Mouse (Mus musculus) heart, embryonic 12.5 days (tissue): ENCODE measurements around the gene Cd163. TPM values are rescaled to one million over a fixed set of nuclear protein-coding genes. Genes with fewer than 3 reads are reported as not detected.

Experiments used
- ATAC-seq: fragments of 200-750 bp; cut with Nextera tagmentation; 2 replicates; pipeline ENCODE4 v1.8.0; 2017; ENCODE audit warnings: moderate TSS enrichment, moderate library complexity; ENCODE audit not compliant: insufficient number of reproducible peaks, low FRiP score
- H3K27ac ChIP-seq: fragments of 300-500 bp; sonication (generic); 2 replicates; pipeline ENCODE4 v1.5.1; 2016; ENCODE audit warnings: mild to moderate bottlenecking, moderate library complexity; ENCODE audit not compliant: poor library complexity, severe bottlenecking
- H3K27me3 ChIP-seq: fragments of 300-500 bp; sonication (generic); replicated peaks from 2 replicates; pipeline ENCODE4 v1.6.1; 2016; ENCODE audit warnings: mild to moderate bottlenecking, moderate library complexity
- H3K36me3 ChIP-seq: fragments of 300-500 bp; sonication (generic); 2 replicates; pipeline ENCODE4 v1.6.1; 2016; ENCODE audit warnings: mild to moderate bottlenecking, moderate library complexity
- H3K4me1 ChIP-seq: fragments of 300-500 bp; sonication (generic); replicated peaks from 2 replicates; pipeline ENCODE4 v1.6.1; 2016; ENCODE audit warnings: mild to moderate bottlenecking
- H3K4me2 ChIP-seq: fragments of 300-500 bp; sonication (generic); 2 replicates; pipeline ENCODE4 v1.6.1; 2016; ENCODE audit warnings: mild to moderate bottlenecking, moderate library complexity
- H3K4me3 ChIP-seq: fragments of 300-500 bp; sonication (generic); 2 replicates; pipeline ENCODE4 v1.5.1; 2016; ENCODE audit warnings: mild to moderate bottlenecking
- H3K9ac ChIP-seq: fragments of 300-500 bp; sonication (generic); 2 replicates; pipeline ENCODE4 v1.6.1; 2016; ENCODE audit warnings: mild to moderate bottlenecking, moderate library complexity
- H3K9me3 ChIP-seq: fragments of 300-500 bp; sonication (generic); replicated peaks from 2 replicates; pipeline ENCODE4 v1.6.1; 2016; ENCODE audit warnings: mild to moderate bottlenecking, moderate library complexity
- WGBS: fragments of 180-500 bp; shearing (Covaris S2); methylation state at CpG from one replicate; pipeline ENCODE4 v1.1.7; 2016; 5-methylcytosine and 5-hydroxymethylcytosine counted together
- polyA plus RNA-seq: library from polyadenylated mRNA; unstranded; fragments of >200 nt; fragmentation: Nextera tagmentation; extraction: Ambion mirVana; gene quantifications from 2 replicates; pipeline ENCODE4 v1.2.1, GENCODE M21; 2016

Gene Cd163
- polyA plus RNA-seq, 1 experiment from 2014 or later = not detected

DNA sequence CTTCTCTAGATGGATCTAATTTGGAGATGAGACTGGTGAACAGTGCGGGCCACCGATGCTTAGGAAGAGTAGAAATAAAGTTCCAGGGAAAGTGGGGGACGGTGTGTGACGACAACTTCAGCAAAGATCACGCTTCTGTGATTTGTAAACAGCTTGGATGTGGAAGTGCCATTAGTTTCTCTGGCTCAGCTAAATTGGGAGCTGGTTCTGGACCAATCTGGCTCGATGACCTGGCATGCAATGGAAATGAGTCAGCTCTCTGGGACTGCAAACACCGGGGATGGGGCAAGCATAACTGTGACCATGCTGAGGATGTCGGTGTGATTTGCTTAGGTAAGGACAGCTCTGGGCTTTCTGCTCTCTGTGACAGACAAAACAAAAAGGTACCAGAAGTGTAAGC is 4.5 kb downstream of the Cd163 start:
- Histone ChIP-seq H3K4me2 (no peak overlapping the region), H3K27ac (no peak overlapping the region), H3K4me3 (no peak overlapping the region), H3K9me3 (no peaks in the 10 kb centered on the region), H3K27me3 (no peaks in the 10 kb centered on the region), H3K9ac (no peak overlapping the region), H3K36me3 (no peaks in the 10 kb centered on the region), H3K4me1 (no peaks in the 10 kb centered on the region)
- WGBS = 86% methylated on average over 8 of the region's 8 CpGs
- ATAC-seq = no peak

DNA sequence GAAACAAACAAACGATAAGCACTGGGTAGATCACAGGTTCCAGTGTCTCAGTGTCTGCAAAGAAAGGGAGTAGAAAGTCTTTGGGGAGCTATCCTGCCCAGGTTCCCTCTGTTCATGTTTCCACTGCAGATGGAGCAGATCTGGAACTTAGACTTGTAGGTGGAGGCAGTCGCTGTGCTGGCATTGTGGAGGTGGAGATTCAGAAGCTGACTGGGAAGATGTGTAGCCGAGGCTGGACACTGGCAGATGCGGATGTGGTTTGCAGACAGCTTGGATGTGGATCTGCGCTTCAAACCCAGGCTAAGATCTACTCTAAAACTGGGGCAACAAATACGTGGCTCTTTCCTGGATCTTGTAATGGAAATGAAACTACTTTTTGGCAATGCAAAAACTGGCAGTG is 7.8 kb downstream of the Cd163 start:
- no peak for ATAC-seq

GRCm38 (mm10) chr6:124320371-124320770 is 15.9 kb downstream of the Cd163 start:
- no peak overlapping the region for H3K4me3 ChIP-seq
- no peaks in the 10 kb centered on the region for H3K36me3 ChIP-seq
- no peaks in the 10 kb centered on the region for H3K9me3 ChIP-seq
- H3K27me3 ChIP-seq = no peaks in the 10 kb centered on the region
- H3K4me2 ChIP-seq = no peak overlapping the region
- ATAC-seq = no peak
- WGBS = 55% methylated on average over 6 of the region's 6 CpGs
- no peak overlapping the region for H3K27ac ChIP-seq
- no peak overlapping the region for H3K9ac ChIP-seq
- H3K4me1 ChIP-seq = no peaks in the 10 kb centered on the region

More for the DNA sequence above, 7.8 kb downstream of the Cd163 start:
- Histone ChIP-seq H3K9ac (no peak overlapping the region), H3K27me3 (no peaks in the 10 kb centered on the region), H3K27ac (no peak overlapping the region), H3K4me3 (no peak overlapping the region), H3K4me1 (no peaks in the 10 kb centered on the region), H3K36me3 (no peaks in the 10 kb centered on the region), H3K9me3 (no peaks in the 10 kb centered on the region), H3K4me2 (no peak overlapping the region)
- WGBS = 79% methylated on average over 6 of the region's 6 CpGs

- Histone ChIP-seq H3K36me3 (no peaks in the 10 kb centered on the region), H3K27ac (no peak overlapping the region), H3K4me2 (no peak overlapping the region), H3K4me3 (no peak overlapping the region), H3K9ac (no peak overlapping the region), H3K27me3 (no peaks in the 10 kb centered on the region), H3K4me1 (no peaks in the 10 kb centered on the region), H3K9me3 (no peaks in the 10 kb centered on the region)
- no peak for ATAC-seq
- 78% methylated on average over 16 of the region's 16 CpGs for WGBS
These were observed 17.3 kb downstream of the Cd163 start for GRCm38 (mm10) chr6:124321481-124322475.

- H3K27ac ChIP-seq = no peak overlapping the region
- WGBS = 82% methylated on average over 3 of the region's 3 CpGs
- no peak overlapping the region for H3K4me2 ChIP-seq
- no peak overlapping the region for H3K4me3 ChIP-seq
- H3K9me3 ChIP-seq = no peaks in the 10 kb centered on the region
- H3K27me3 ChIP-seq = no peaks in the 10 kb centered on the region
- H3K4me1 ChIP-seq = no peaks in the 10 kb centered on the region
- H3K9ac ChIP-seq = no peak overlapping the region
- no peak for ATAC-seq
- no peaks in the 10 kb centered on the region for H3K36me3 ChIP-seq
These were observed 24.0 kb downstream of the Cd163 start for GRCm38 (mm10) chr6:124328394-124328991.

- WGBS = 84% methylated on average over 7 of the region's 7 CpGs
- no peaks in the 10 kb centered on the region for H3K36me3 ChIP-seq
- H3K4me2 ChIP-seq = no peak overlapping the region
- H3K9me3 ChIP-seq = no peaks in the 10 kb centered on the region
- no peak overlapping the region for H3K27ac ChIP-seq
- H3K27me3 ChIP-seq = no peaks in the 10 kb centered on the region
- H3K4me3 ChIP-seq = no peak overlapping the region
- H3K9ac ChIP-seq = no peak overlapping the region
- ATAC-seq = no peak
- H3K4me1 ChIP-seq = no peaks in the 10 kb centered on the region
These were observed 25.2 kb downstream of the Cd163 start for GRCm38 (mm10) chr6:124329622-124330021.

- H3K4me2 ChIP-seq = no peak overlapping the region
- H3K27me3 ChIP-seq = no peaks in the 10 kb centered on the region
- no peaks in the 10 kb centered on the region for H3K36me3 ChIP-seq
- no peaks in the 10 kb centered on the region for H3K9me3 ChIP-seq
- 64% methylated on average over 4 of the region's 4 CpGs for WGBS
- no peak overlapping the region for H3K4me3 ChIP-seq
- no peak for ATAC-seq
- H3K9ac ChIP-seq = no peak overlapping the region
- H3K27ac ChIP-seq = no peak overlapping the region
- H3K4me1 ChIP-seq = no peaks in the 10 kb centered on the region
These were observed 40.6 kb downstream of the Cd163 start for GRCm38 (mm10) chr6:124345096-124345495.

- no peak for ATAC-seq
- H3K9me3 ChIP-seq = no peaks in the 10 kb centered on the region
- no peaks in the 10 kb centered on the region for H3K4me1 ChIP-seq
- H3K4me2 ChIP-seq = no peak overlapping the region
- no peaks in the 10 kb centered on the region for H3K36me3 ChIP-seq
- H3K9ac ChIP-seq = no peak overlapping the region
- no peak overlapping the region for H3K27ac ChIP-seq
- 75% methylated on average over 6 of the region's 6 CpGs for WGBS
- no peaks in the 10 kb centered on the region for H3K27me3 ChIP-seq
- no peak overlapping the region for H3K4me3 ChIP-seq
These were observed 42.2 kb downstream of the Cd163 start for GRCm38 (mm10) chr6:124346613-124347012.

GRCm38 (mm10) chr6:124353246-124353645 is 48.8 kb downstream of the Cd163 start:
- ATAC-seq = no peak
- 70% methylated on average over 2 of the region's 2 CpGs for WGBS

GRCm38 (mm10) chr6:124358953-124359352 is 54.5 kb downstream of the Cd163 start:
- Histone ChIP-seq H3K9me3 (no peaks in the 10 kb centered on the region), H3K4me3 (no peak overlapping the region), H3K27ac (no peak overlapping the region), H3K27me3 (no peaks in the 10 kb centered on the region), H3K4me1 (no peaks in the 10 kb centered on the region), H3K36me3 (no peaks in the 10 kb centered on the region), H3K4me2 (no peak overlapping the region), H3K9ac (no peak overlapping the region)
- ATAC-seq = no peak
- 77% methylated on average over 6 of the region's 6 CpGs for WGBS

More at GRCm38 (mm10) chr6:124353246-124353645, 48.8 kb downstream of the Cd163 start:
- Histone ChIP-seq H3K27ac (no peak overlapping the region), H3K4me2 (no peak overlapping the region), H3K9me3 (no peaks in the 10 kb centered on the region), H3K9ac (no peak overlapping the region), H3K27me3 (no peaks in the 10 kb centered on the region), H3K4me3 (no peak overlapping the region), H3K36me3 (no peaks in the 10 kb centered on the region), H3K4me1 (no peaks in the 10 kb centered on the region)

DNA sequence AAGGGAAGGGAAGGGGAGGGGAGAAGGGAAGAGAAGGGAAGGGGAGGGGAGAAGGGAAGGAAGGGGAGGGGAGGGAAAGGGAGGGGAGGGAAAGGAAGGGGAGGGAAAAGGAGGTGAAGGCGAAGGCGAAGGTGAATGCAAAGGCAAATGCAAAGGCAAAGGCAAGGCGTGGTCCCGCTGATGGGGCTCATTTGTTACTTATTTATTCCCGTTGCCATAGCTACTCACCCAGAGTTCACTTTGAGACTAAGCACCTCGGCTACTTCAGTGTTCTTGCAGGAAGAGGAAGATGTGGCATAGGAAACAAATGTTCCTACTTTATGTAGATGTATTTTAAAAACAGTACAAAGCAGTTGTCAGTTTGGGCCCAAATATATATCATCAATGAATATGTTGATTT is 56.1 kb downstream of the Cd163 start:
- Histone ChIP-seq H3K9me3 (no peaks in the 10 kb centered on the region), H3K36me3 (no peaks in the 10 kb centered on the region), H3K9ac (no peak overlapping the region), H3K27ac (no peak overlapping the region), H3K27me3 (no peaks in the 10 kb centered on the region), H3K4me1 (no peaks in the 10 kb centered on the region), H3K4me2 (no peak overlapping the region), H3K4me3 (no peak overlapping the region)
- ATAC-seq = no peak
- 44% methylated on average over 6 of the region's 6 CpGs for WGBS
